Mouse (Mus musculus): ENCODE data around the gene Atp5k. TPM values are rescaled to one million over a fixed set of nuclear protein-coding genes. Genes with fewer than 3 reads are reported as not detected.

The Atp5k gene
- polyA plus RNA-seq, 1 experiment from 2014 or later: 384 TPM

- Histone ChIP-seq H3K9ac (ENCODE audit: low read depth, low read length) (no peak overlapping the region), H3K27ac (ENCODE audit: low read depth, low read length) (no peak overlapping the region), H3K36me3 (ENCODE audit: control insufficient read depth, insufficient read depth, low read length) (no peaks in the 10 kb centered on the region), H3K27me3 (replicated peaks; ENCODE audit: control insufficient read depth, insufficient read depth, low read length) (peaks cover 13% of the 10 kb centered on the region; the same call in 1 of the 2 replicates), H3K4me2 (ENCODE audit: low read length) (no peak overlapping the region), H3K4me1 (ENCODE audit: control insufficient read depth, insufficient read depth, low read depth, low read length) (peaks cover 5% of the 10 kb centered on the region; the same call in 1 of the 2 replicates), H3K4me3 (ENCODE audit: low read length) (no peak overlapping the region), H3K9me3 (ENCODE audit: control insufficient read depth, low read length) (no peaks in the 10 kb centered on the region)
- WGBS: 85% methylated on average over 7 of the region's 7 CpGs
- no peak for ATAC-seq
Observed at GRCm38 (mm10) chr5:108447857-108448256, 13.6 kb upstream of the Atp5k start.

- H3K4me2 ChIP-seq (ENCODE audit: low read length): no peak overlapping the region
- no peak overlapping the region for H3K9ac ChIP-seq (ENCODE audit: low read depth, low read length)
- WGBS: 94% methylated on average over 3 of the region's 3 CpGs
- H3K4me1 ChIP-seq (ENCODE audit: control insufficient read depth, insufficient read depth, low read depth, low read length): peaks cover 5% of the 10 kb centered on the region; the same call in 1 of the 2 replicates
- H3K36me3 ChIP-seq (ENCODE audit: control insufficient read depth, insufficient read depth, low read length): no peaks in the 10 kb centered on the region
- H3K27me3 ChIP-seq (replicated peaks; ENCODE audit: control insufficient read depth, insufficient read depth, low read length): peaks cover 13% of the 10 kb centered on the region; the same call in 1 of the 2 replicates
- no peak for ATAC-seq
- H3K27ac ChIP-seq (ENCODE audit: low read depth, low read length): no peak overlapping the region
- no peak overlapping the region for H3K4me3 ChIP-seq (ENCODE audit: low read length)
- no peaks in the 10 kb centered on the region for H3K9me3 ChIP-seq (ENCODE audit: control insufficient read depth, low read length)
Observed at GRCm38 (mm10) chr5:108446973-108447372, 12.7 kb upstream of the Atp5k start.

- H3K4me1 ChIP-seq (ENCODE audit: control insufficient read depth, insufficient read depth, low read depth, low read length): peaks cover 12% of the 10 kb centered on the region
- whole genome bisulfite sequencing: 73% methylated on average over 2 of the region's 2 CpGs
- no peaks in the 10 kb centered on the region for H3K9me3 ChIP-seq (ENCODE audit: control insufficient read depth, low read length)
- H3K36me3 ChIP-seq (ENCODE audit: control insufficient read depth, insufficient read depth, low read length): peaks cover 6% of the 10 kb centered on the region
- no peak overlapping the region for H3K27ac ChIP-seq (ENCODE audit: low read depth, low read length)
- no peaks in the 10 kb centered on the region; the same call in 1 of the 2 replicates for H3K27me3 ChIP-seq (replicated peaks; ENCODE audit: control insufficient read depth, insufficient read depth, low read length)
- ATAC-seq: no peak
- H3K4me2 ChIP-seq (ENCODE audit: low read length): no peak overlapping the region
- H3K9ac ChIP-seq (ENCODE audit: low read depth, low read length): no peak overlapping the region
- no peak overlapping the region for H3K4me3 ChIP-seq (ENCODE audit: low read length)
Observed at GRCm38 (mm10) chr5:108436101-108436500, 1.9 kb upstream of the Atp5k start.

- peaks cover 10% of the 10 kb centered on the region for H3K36me3 ChIP-seq (ENCODE audit: control insufficient read depth, insufficient read depth, low read length)
- H3K4me1 ChIP-seq (ENCODE audit: control insufficient read depth, insufficient read depth, low read depth, low read length): peaks cover 12% of the 10 kb centered on the region
- H3K9ac ChIP-seq (ENCODE audit: low read depth, low read length): no peak overlapping the region
- H3K9me3 ChIP-seq (ENCODE audit: control insufficient read depth, low read length): no peaks in the 10 kb centered on the region
- no peak overlapping the region for H3K4me2 ChIP-seq (ENCODE audit: low read length)
- 93% methylated on average over 6 of the region's 6 CpGs for WGBS
- H3K27me3 ChIP-seq (replicated peaks; ENCODE audit: control insufficient read depth, insufficient read depth, low read length): no peaks in the 10 kb centered on the region
- no peak for ATAC-seq
- H3K4me3 ChIP-seq (ENCODE audit: low read length): no peak overlapping the region
- H3K27ac ChIP-seq (ENCODE audit: low read depth, low read length): no peak overlapping the region
Observed at GRCm38 (mm10) chr5:108431196-108431595, 3.1 kb downstream of the Atp5k start.

- H3K4me1 ChIP-seq (ENCODE audit: control insufficient read depth, insufficient read depth, low read depth, low read length): no peaks in the 10 kb centered on the region
- no peaks in the 10 kb centered on the region for H3K27me3 ChIP-seq (replicated peaks; ENCODE audit: control insufficient read depth, insufficient read depth, low read length)
- H3K4me2 ChIP-seq (ENCODE audit: low read length): no peak overlapping the region
- no peak overlapping the region for H3K9ac ChIP-seq (ENCODE audit: low read depth, low read length)
- H3K27ac ChIP-seq (ENCODE audit: low read depth, low read length): no peak overlapping the region
- H3K36me3 ChIP-seq (ENCODE audit: control insufficient read depth, insufficient read depth, low read length): peaks cover 10% of the 10 kb centered on the region
- WGBS: 75% methylated on average over 1 of the region's 1 CpGs
- H3K9me3 ChIP-seq (ENCODE audit: control insufficient read depth, low read length): no peaks in the 10 kb centered on the region
- H3K4me3 ChIP-seq (ENCODE audit: low read length): no peak overlapping the region
- peak; percentile 45; the same call in 1 of the 2 replicates for ATAC-seq
Observed at GRCm38 (mm10) chr5:108427186-108427585, 7.1 kb downstream of the Atp5k start.

GRCm38 (mm10) chr5:108423427-108423826 lies 10.8 kb downstream of the Atp5k start:
- no peaks in the 10 kb centered on the region for H3K4me1 ChIP-seq (ENCODE audit: control insufficient read depth, insufficient read depth, low read depth, low read length)
- H3K27ac ChIP-seq (ENCODE audit: low read depth, low read length): no peak overlapping the region
- H3K4me3 ChIP-seq (ENCODE audit: low read length): no peak overlapping the region
- no peaks in the 10 kb centered on the region for H3K9me3 ChIP-seq (ENCODE audit: control insufficient read depth, low read length)
- no peaks in the 10 kb centered on the region for H3K36me3 ChIP-seq (ENCODE audit: control insufficient read depth, insufficient read depth, low read length)
- H3K4me2 ChIP-seq (ENCODE audit: low read length): no peak overlapping the region
- H3K9ac ChIP-seq (ENCODE audit: low read depth, low read length): no peak overlapping the region
- no peak for ATAC-seq
- no peaks in the 10 kb centered on the region for H3K27me3 ChIP-seq (replicated peaks; ENCODE audit: control insufficient read depth, insufficient read depth, low read length)
- WGBS: 91% methylated on average over 2 of the region's 2 CpGs

GRCm38 (mm10) chr5:108422741-108423140 lies 11.5 kb downstream of the Atp5k start:
- H3K27me3 ChIP-seq (replicated peaks; ENCODE audit: control insufficient read depth, insufficient read depth, low read length): no peaks in the 10 kb centered on the region
- H3K4me1 ChIP-seq (ENCODE audit: control insufficient read depth, insufficient read depth, low read depth, low read length): no peaks in the 10 kb centered on the region
- H3K27ac ChIP-seq (ENCODE audit: low read depth, low read length): no peak overlapping the region
- ATAC-seq: no peak
- WGBS: 81% methylated on average over 3 of the region's 3 CpGs
- no peaks in the 10 kb centered on the region for H3K9me3 ChIP-seq (ENCODE audit: control insufficient read depth, low read length)
- H3K36me3 ChIP-seq (ENCODE audit: control insufficient read depth, insufficient read depth, low read length): no peaks in the 10 kb centered on the region
- no peak overlapping the region for H3K9ac ChIP-seq (ENCODE audit: low read depth, low read length)
- H3K4me2 ChIP-seq (ENCODE audit: low read length): no peak overlapping the region
- no peak overlapping the region for H3K4me3 ChIP-seq (ENCODE audit: low read length)

GRCm38 (mm10) chr5:108414711-108415110 lies 19.5 kb downstream of the Atp5k start:
- Histone ChIP-seq H3K27ac (ENCODE audit: low read depth, low read length) (no peak overlapping the region), H3K9me3 (ENCODE audit: control insufficient read depth, low read length) (no peaks in the 10 kb centered on the region), H3K9ac (ENCODE audit: low read depth, low read length) (no peak overlapping the region), H3K27me3 (replicated peaks; ENCODE audit: control insufficient read depth, insufficient read depth, low read length) (no peaks in the 10 kb centered on the region), H3K36me3 (ENCODE audit: control insufficient read depth, insufficient read depth, low read length) (no peaks in the 10 kb centered on the region), H3K4me3 (ENCODE audit: low read length) (no peak overlapping the region), H3K4me1 (ENCODE audit: control insufficient read depth, insufficient read depth, low read depth, low read length) (no peaks in the 10 kb centered on the region), H3K4me2 (ENCODE audit: low read length) (no peak overlapping the region)
- 75% methylated on average over 2 of the region's 2 CpGs for WGBS
- ATAC-seq: no peak

- WGBS: 90% methylated on average over 2 of the region's 2 CpGs
- no peak overlapping the region for H3K27ac ChIP-seq (ENCODE audit: low read depth, low read length)
- H3K36me3 ChIP-seq (ENCODE audit: control insufficient read depth, insufficient read depth, low read length): no peaks in the 10 kb centered on the region
- no peak for ATAC-seq
- no peak overlapping the region for H3K4me2 ChIP-seq (ENCODE audit: low read length)
- no peak overlapping the region for H3K9ac ChIP-seq (ENCODE audit: low read depth, low read length)
- H3K4me3 ChIP-seq (ENCODE audit: low read length): no peak overlapping the region
- no peaks in the 10 kb centered on the region for H3K9me3 ChIP-seq (ENCODE audit: control insufficient read depth, low read length)
- H3K27me3 ChIP-seq (replicated peaks; ENCODE audit: control insufficient read depth, insufficient read depth, low read length): no peaks in the 10 kb centered on the region
- no peaks in the 10 kb centered on the region for H3K4me1 ChIP-seq (ENCODE audit: control insufficient read depth, insufficient read depth, low read depth, low read length)
Observed at GRCm38 (mm10) chr5:108406977-108407376, 27.3 kb downstream of the Atp5k start.

- Histone ChIP-seq H3K27me3 (replicated peaks; ENCODE audit: control insufficient read depth, insufficient read depth, low read length) (no peaks in the 10 kb centered on the region), H3K4me1 (ENCODE audit: control insufficient read depth, insufficient read depth, low read depth, low read length) (no peaks in the 10 kb centered on the region), H3K4me3 (ENCODE audit: low read length) (no peak overlapping the region), H3K4me2 (ENCODE audit: low read length) (no peak overlapping the region), H3K36me3 (ENCODE audit: control insufficient read depth, insufficient read depth, low read length) (no peaks in the 10 kb centered on the region), H3K9ac (ENCODE audit: low read depth, low read length) (no peak overlapping the region), H3K27ac (ENCODE audit: low read depth, low read length) (no peak overlapping the region), H3K9me3 (ENCODE audit: control insufficient read depth, low read length) (no peaks in the 10 kb centered on the region)
- WGBS: 76% methylated on average over 1 of the region's 1 CpGs
- no peak for ATAC-seq
Observed at GRCm38 (mm10) chr5:108405460-108405859, 28.8 kb downstream of the Atp5k start.

Measured in hindbrain, embryonic 16.5 days (tissue).